Mouse (Mus musculus) monocyte, adult 5-6 weeks (primary cell): ENCODE results near the gene Olfr339. TPM values are rescaled to one million over a fixed set of nuclear protein-coding genes. Genes with fewer than 3 reads are reported as not detected.
"Not testable (repeated sequence)": the region's sequence is repeated elsewhere in the genome, so short reads cannot be mapped to it uniquely, and the experiment has no call there.

ENCODE experiments used
- ATAC-seq: fragments of 153-309, 156-312 bp; replicated peaks from 2 replicates; pipeline ENCODE4 v1.8.0; 2017; ENCODE audit warnings: mild to moderate bottlenecking; ENCODE audit not compliant: low TSS enrichment, insufficient number of reproducible peaks, severe bottlenecking, poor library complexity, low FRiP score
- total RNA-seq: library from RNA; stranded (forward); fragments of 200-1000, 200-491, 200-594 nt; gene quantifications from 3 replicates; pipeline ENCODE4 v1.2.3, GENCODE M21; 2017

The Olfr339 gene
- total RNA-seq, result not detected in 3 replicates

GRCm38 (mm10) chr2:36418647-36419046 lies at the start of gene Olfr339:
Olfr339 (plus strand) TSS chr2:36418947.
- no peak for ATAC-seq

GRCm38 (mm10) chr2:36373219-36373618 lies 45.5 kb upstream of the Olfr339 start, which contains the start of gene Olfr338:
Olfr338 (plus strand) TSS chr2:36373519.
- ATAC-seq, result no peak

- ATAC-seq, result not testable (repeated sequence)
Observed at GRCm38 (mm10) chr2:36415174-36415573, 3.6 kb upstream of the Olfr339 start.

DNA sequence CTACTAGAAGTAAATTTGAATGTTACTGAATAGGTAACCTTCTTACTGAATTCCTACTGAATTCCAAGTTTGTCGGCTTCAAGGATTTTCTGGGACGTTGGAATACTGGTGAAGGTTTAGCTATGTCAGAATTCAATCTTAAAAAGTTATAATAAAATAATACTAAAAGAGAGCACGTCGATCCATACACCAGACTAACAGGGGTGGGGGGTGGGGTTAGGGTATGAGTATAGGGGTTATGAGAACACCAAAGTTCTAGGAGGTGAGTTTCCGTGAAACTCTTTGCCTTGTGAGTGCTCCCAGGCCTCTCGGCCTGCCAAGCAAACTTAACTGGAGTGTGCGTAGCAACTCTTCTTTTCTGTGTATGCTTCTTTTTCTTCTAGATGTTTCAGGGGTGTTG lies 3.2 kb upstream of the Olfr339 start:
- ATAC-seq, result not testable (repeated sequence)

- no peak for ATAC-seq
Observed at GRCm38 (mm10) chr2:36452287-36452686, 33.5 kb downstream of the Olfr339 start, which contains the start of gene Olfr340. Olfr340 (plus strand) TSS chr2:36452587.

DNA sequence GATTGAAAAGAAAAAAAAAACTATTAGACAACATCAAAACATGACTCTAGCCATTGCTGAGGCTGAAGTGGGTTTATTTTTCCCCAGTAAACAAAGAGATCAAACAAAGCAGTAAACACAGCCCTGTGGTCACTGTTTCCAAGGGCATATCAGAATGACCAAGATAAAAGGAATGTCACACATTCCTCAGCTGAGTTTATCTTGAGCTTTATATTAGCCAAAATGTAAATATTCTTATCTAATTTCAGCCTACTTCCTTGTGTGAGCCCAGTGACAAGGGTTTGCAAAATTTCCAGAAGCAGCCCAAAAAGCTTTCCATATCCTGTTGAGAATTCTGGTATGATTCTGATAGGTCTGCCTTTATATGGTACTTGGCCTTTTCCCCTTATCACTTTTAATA lies 54.9 kb downstream of the Olfr339 start:
- no peak for ATAC-seq

Other genes with a start within 250 kb of the Olfr339 start
- gene Ptgs1, start 188.5 kb upstream of the Olfr339 start, total RNA-seq, result 1.8 to 7.6 TPM (median 4.1 TPM) in 3 replicates
- gene Olfr338, start 45.4 kb upstream of the Olfr339 start, total RNA-seq, result not detected in 3 replicates
- gene Olfr340, start 33.6 kb downstream of the Olfr339 start, total RNA-seq, result not detected in 3 replicates
- gene Olfr341, start 63.5 kb downstream of the Olfr339 start, total RNA-seq, result not detected in 3 replicates
- gene Olfr342, start 106.1 kb downstream of the Olfr339 start, total RNA-seq, result not detected in 3 replicates
- not detected in 3 replicates for gene Olfr344, start 147.7 kb downstream of the Olfr339 start, total RNA-seq
- not detected in 3 replicates for gene Olfr345, start 221.1 kb downstream of the Olfr339 start, total RNA-seq